Mouse (Mus musculus) lung, postnatal 0 days (tissue): ENCODE data around the gene Slc9a9. TPM values are rescaled to one million over a fixed set of nuclear protein-coding genes. Genes with fewer than 3 reads are reported as not detected.

Experiments used
- ATAC-seq: fragments of 200-750 bp; cut with Nextera tagmentation; 2 replicates; pipeline ENCODE4 v1.8.0; 2017; ENCODE audit warnings: moderate library complexity
- DNase-seq: peaks from one replicate; pipeline ENCODE4 v3.0.0-alpha.2; 2016; ENCODE audit warnings: low spot score
- H3K27ac ChIP-seq: fragments of 300-500 bp; sonication (generic); 2 replicates; pipeline ENCODE4 v1.5.1; 2014; ENCODE audit warnings: antibody characterized with exemption, mild to moderate bottlenecking, low read length, mixed read lengths
- H3K27me3 ChIP-seq: fragments of 300-500 bp; sonication (generic); replicated peaks from 2 replicates; pipeline ENCODE4 v1.6.1; 2014; ENCODE audit warnings: low read length, mixed read lengths; ENCODE audit not compliant: insufficient read depth
- H3K36me3 ChIP-seq: fragments of 300-500 bp; sonication (generic); 2 replicates; pipeline ENCODE4 v1.6.1; 2014; ENCODE audit warnings: low read length, mixed read lengths; ENCODE audit not compliant: insufficient read depth
- H3K4me1 ChIP-seq: fragments of 300-500 bp; sonication (generic); 2 replicates; pipeline ENCODE4 v1.6.1; 2014; ENCODE audit warnings: antibody characterized with exemption, low read depth, low read length, mixed read lengths; ENCODE audit not compliant: insufficient read depth
- H3K4me2 ChIP-seq: fragments of 300-500 bp; sonication (generic); replicated peaks from 2 replicates; pipeline ENCODE4 v1.6.1; 2014; ENCODE audit warnings: low read depth, mild to moderate bottlenecking, low read length, moderate library complexity, mixed read lengths
- H3K4me3 ChIP-seq: fragments of 300-500 bp; sonication (generic); 2 replicates; pipeline ENCODE4 v1.5.1; 2014; ENCODE audit warnings: low read depth, low read length
- H3K9ac ChIP-seq: fragments of 300-500 bp; sonication (generic); replicated peaks from 2 replicates; pipeline ENCODE4 v1.6.1; 2014; ENCODE audit warnings: low read depth, mild to moderate bottlenecking
- H3K9me3 ChIP-seq: fragments of 300-500 bp; sonication (generic); 2 replicates; pipeline ENCODE4 v1.6.1; 2016; ENCODE audit warnings: low read length, mixed read lengths
- CTCF ChIP-seq: IDR thresholded peaks from 2 replicates; pipeline ENCODE4 v1.5.1; 2016; ENCODE audit warnings: antibody characterized with exemption, mild to moderate bottlenecking
- EP300 ChIP-seq: IDR thresholded peaks from 2 replicates; pipeline ENCODE4 v1.6.1; 2016; ENCODE audit warnings: antibody characterized with exemption, mild to moderate bottlenecking, control low read depth
- WGBS: fragments of 180-500 bp; shearing (Covaris S2); extraction: QIAGEN DNeasy Blood & Tissue Kit; methylation state at CpG from one replicate; pipeline ENCODE4 v1.1.7; 2014; 5-methylcytosine and 5-hydroxymethylcytosine counted together
- microRNA-seq: library from miRNA; unstranded; fragments of <30 nt; microRNA quantifications from one replicate; pipeline ENCODE4, GENCODE M21; 2016
- polyA plus RNA-seq: library from polyadenylated mRNA; unstranded; fragments of >200 nt; fragmentation: Nextera tagmentation; extraction: Ambion mirVana; gene quantifications from 2 replicates; pipeline ENCODE4 v1.2.1, GENCODE M21; 2015

Gene Slc9a9
- polyA plus RNA-seq, 1 experiment from 2014 or later: 3.7 TPM

DNA sequence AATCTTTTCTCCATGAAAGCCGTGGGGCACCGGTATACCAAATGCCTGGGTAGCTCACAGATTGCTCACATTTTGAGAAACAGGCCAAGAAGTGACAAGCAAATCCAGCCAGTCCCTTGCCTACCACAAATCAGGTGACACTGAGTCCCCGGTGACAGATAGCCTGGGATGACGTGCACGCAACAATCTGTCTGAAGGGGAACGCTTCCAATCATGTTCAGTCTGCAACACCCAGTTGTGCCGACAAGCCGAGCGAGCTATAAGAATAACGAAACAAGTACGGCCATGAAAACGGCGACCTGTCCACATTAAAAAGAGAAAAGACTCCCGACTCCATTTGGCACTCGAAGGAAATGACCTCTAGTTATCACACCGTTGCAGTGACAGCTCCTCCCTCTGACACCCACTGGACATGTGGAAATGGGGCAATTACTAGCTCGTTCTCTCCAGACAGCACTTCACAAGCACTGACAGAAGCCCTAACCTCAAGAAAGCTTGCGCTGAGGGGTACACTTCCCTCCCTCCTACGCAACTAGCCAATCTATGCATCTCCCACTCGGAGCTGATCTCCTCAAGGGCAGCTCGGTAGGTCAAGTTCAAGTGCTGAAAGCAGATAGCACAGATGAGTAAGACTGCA lies 587.1 kb downstream of the Slc9a9 start:
- no peak overlapping the region for H3K27ac ChIP-seq

DNA sequence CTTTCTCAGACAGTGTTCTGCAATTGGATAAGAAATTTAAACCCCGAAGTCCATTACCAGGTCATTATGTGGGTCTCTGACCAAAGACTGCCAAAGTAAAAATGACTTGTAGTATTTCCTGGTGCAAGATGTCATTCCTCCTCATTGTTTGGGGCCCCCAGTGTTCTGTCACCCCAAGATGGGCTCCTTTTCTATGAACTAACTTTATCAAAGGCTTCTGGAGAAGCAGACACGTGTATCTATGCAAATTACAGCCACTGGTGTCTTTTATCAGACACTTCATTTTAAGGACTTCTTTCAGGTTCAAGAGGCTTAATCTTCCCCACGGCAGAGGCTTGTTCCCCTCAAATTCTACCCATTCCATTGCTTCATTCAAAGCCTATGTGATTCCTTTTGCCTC lies 593.1 kb downstream of the Slc9a9 start:
- H3K4me1 ChIP-seq: no peaks in the 10 kb centered on the region
- no peak for ATAC-seq
- no peaks in the 10 kb centered on the region for H3K9me3 ChIP-seq
- H3K4me2 ChIP-seq: no peak overlapping the region
- no peaks in the 10 kb centered on the region for H3K27me3 ChIP-seq
- TF ChIP-seq CTCF (no peak), EP300 (no peak)
- H3K36me3 ChIP-seq: no peaks in the 10 kb centered on the region
- 36% methylated on average over 3 of the region's 3 CpGs for WGBS
- no peak overlapping the region for H3K9ac ChIP-seq
- no peak overlapping the region for H3K4me3 ChIP-seq
- H3K27ac ChIP-seq: no peak overlapping the region
- DNase-seq: no peak

More for the DNA sequence above, 587.1 kb downstream of the Slc9a9 start:
- ATAC-seq: peak; percentile 52; the same call in 1 of the 2 replicates
- DNase-seq: peak; percentile 20
- Histone ChIP-seq H3K4me1 (no peaks in the 10 kb centered on the region), H3K4me2 (peak overlapping the region; percentile 37), H3K9me3 (no peaks in the 10 kb centered on the region), H3K36me3 (no peaks in the 10 kb centered on the region), H3K9ac (no peak overlapping the region), H3K27me3 (no peaks in the 10 kb centered on the region), H3K4me3 (0 out of 2 replicates have a peak overlapping the region, but pooled peaks have one; percentile 6)
- WGBS: 40% methylated on average over 21 of the region's 21 CpGs
- TF ChIP-seq EP300 (no peak), CTCF (no peak)

DNA sequence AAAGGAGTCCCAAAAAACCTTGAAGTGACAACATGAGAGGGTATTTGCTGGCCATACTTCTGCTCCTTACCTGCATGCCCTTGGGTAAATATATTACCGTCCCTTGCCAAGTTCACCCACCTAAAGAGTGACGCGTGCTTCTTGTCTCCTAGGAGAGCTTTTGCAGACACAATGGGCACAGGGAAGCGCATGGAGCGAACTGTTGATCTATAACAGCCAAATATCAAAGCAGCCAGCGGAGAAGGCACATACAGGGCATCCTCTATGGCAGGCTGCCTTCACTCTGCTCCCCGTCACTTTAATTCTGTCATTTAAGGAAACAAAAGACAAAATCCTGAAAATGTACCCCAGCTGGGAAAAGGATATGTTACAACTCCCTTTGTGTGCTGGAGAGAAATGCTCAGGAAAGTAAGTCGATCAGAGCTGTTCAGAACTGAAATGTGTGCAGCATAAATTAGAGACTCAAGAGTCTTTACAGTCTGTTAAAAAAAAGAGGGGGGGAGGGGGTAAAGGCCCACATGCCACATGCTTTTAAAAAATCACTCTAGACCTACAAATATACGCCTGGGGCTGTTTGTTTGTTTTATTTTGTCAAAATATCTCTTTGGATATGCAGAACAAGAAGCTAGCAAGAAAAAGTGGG lies 594.3 kb downstream of the Slc9a9 start:
- DNase-seq: no peak
- Histone ChIP-seq H3K27me3 (no peaks in the 10 kb centered on the region), H3K4me2 (no peak overlapping the region), H3K36me3 (no peaks in the 10 kb centered on the region), H3K27ac (no peak overlapping the region), H3K4me1 (no peaks in the 10 kb centered on the region), H3K4me3 (no peak overlapping the region), H3K9me3 (no peaks in the 10 kb centered on the region), H3K9ac (no peak overlapping the region)
- no peak for ATAC-seq
- TF ChIP-seq CTCF: no peak
- no peak for TF ChIP-seq EP300
- 67% methylated on average over 9 of the region's 9 CpGs for WGBS

DNA sequence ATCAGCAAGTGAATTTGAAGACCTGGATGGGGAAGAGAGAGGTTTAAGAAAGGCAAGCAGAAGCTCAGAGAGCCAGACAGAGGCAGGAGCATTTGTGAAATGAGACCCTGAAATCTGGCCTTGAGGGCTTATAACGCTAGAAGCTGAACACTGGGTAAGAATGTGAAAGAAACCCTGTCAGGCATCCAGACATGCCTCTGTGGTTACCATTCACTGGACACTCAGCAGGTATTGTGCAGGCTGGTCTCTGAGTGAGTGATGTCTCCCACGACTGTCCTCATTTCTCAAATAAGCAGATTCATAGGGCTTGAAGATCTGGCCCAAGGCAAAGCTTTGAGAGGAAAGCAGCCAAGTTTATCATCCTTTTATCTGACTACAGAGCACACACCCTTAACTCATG lies 596.5 kb downstream of the Slc9a9 start:
- ATAC-seq (no peak), DNase-seq (no peak)
- H3K4me2 ChIP-seq: no peak overlapping the region
- no peak overlapping the region for H3K27ac ChIP-seq
- H3K27me3 ChIP-seq: no peaks in the 10 kb centered on the region
- H3K4me1 ChIP-seq: no peaks in the 10 kb centered on the region
- no peak overlapping the region for H3K4me3 ChIP-seq
- no peak overlapping the region for H3K9ac ChIP-seq
- TF ChIP-seq EP300: no peak
- TF ChIP-seq CTCF: no peak
- WGBS: 86% methylated on average over 2 of the region's 2 CpGs
- H3K9me3 ChIP-seq: no peaks in the 10 kb centered on the region
- H3K36me3 ChIP-seq: no peaks in the 10 kb centered on the region

DNA sequence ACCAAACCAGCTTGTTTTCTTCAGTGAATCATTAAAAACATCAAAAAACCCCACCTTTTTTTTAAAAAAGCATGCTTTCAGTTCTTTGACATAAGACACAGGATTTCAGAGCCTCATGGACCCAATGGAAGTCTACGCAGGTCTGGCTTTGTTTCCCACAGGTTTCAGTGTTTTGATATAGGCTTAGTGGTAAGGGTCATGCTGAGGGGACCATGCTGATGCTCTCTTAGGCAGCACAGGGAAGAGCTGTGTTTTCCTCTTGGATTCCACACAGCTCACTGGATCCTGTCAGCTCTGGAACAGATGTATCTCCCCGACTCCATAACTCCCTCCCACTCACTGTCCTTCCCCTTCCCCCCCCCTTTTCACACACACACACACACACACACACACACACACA lies 597.2 kb downstream of the Slc9a9 start:
- no peak for DNase-seq
- 73% methylated on average over 2 of the region's 2 CpGs for WGBS
- Histone ChIP-seq H3K36me3 (no peaks in the 10 kb centered on the region), H3K4me3 (no peak overlapping the region), H3K9ac (no peak overlapping the region), H3K27me3 (no peaks in the 10 kb centered on the region), H3K4me2 (no peak overlapping the region), H3K27ac (no peak overlapping the region), H3K9me3 (no peaks in the 10 kb centered on the region), H3K4me1 (no peaks in the 10 kb centered on the region)
- no peak for TF ChIP-seq CTCF
- TF ChIP-seq EP300: no peak
- no peak for ATAC-seq

DNA sequence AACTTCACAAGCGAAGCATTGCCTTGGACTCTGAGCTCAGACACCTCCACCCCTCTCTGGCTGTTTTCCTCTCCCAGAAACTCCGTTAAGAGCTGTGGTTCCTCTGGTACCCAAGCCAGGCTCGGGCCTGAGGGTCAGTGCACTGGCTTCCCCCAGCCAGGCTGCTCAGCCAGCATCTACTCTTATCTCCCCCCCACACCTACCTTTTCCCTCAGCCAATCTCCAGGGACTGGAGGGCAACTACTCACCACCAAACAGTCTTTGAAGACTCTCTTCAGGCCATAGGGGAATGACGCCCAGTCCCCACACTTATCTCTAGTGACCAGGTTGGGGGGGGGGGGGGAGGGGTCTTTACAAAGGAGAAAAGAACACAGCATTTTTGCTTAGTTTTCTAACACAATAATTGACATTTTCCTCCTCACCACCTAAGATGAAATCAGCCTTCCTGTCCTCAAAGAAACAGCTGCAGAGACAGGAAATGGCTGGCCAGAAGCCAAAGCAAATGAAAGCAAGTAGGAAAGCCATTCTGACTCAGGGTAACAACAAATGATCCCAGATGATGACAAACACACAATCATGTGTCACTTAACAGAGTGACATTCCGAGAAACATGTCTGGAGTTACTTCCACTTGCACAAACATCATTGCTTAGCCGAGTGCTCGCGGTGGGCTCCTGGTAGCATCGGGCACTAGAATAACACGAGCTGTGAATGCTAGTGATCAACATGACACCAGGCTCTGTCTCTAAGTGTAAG lies 610.1 kb downstream of the Slc9a9 start:
- Histone ChIP-seq H3K27me3 (no peaks in the 10 kb centered on the region), H3K4me3 (no peak overlapping the region), H3K4me2 (no peak overlapping the region), H3K9me3 (no peaks in the 10 kb centered on the region), H3K27ac (no peak overlapping the region), H3K36me3 (no peaks in the 10 kb centered on the region), H3K4me1 (no peaks in the 10 kb centered on the region), H3K9ac (no peak overlapping the region)
- 38% methylated on average over 10 of the region's 10 CpGs for WGBS
- DNase-seq (peak; percentile 79), ATAC-seq (peak; percentile 71)
- TF ChIP-seq EP300 (peak; percentile 51; the same call in 1 of the 2 replicates), CTCF (no peak)

Small RNA genes within 50 kb of the gene (microRNA-seq; reads per million reads assigned to microRNA genes)
- 3.4 reads per million, percentile 9 among the genes with 10 or more reads in this experiment for gene Mir7656

Other genes starting within 250 kb of the Slc9a9 start
- 23.7 and 34.1 TPM in 2 replicates for gene 1190002N15Rik, start 131.8 kb upstream of the Slc9a9 start, polyA plus RNA-seq